Mouse (Mus musculus): ENCODE results near the gene Galnt14.

The Galnt14 gene

DNA sequence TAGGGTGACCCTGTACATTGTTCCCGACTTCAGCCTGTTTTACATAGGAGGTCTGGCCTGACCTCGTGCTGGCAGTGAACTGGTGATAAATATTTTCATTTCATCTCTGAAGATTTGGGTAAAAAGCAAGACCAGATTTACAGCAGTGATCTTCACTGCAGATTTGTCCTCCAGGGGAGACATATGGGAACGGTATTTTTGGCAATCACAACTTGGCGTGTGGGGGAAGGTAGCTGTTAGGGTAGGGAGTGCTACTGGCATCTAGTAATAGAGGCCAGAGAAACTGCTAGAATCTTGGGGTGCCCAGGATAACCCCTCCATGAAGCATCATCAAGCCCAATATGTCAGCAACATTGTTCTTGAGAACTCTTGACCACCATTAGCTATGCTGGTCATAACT is 138.3 kb downstream of the Galnt14 start:
- no peak for DNase-seq (ENCODE audit: low spot score)

DNA sequence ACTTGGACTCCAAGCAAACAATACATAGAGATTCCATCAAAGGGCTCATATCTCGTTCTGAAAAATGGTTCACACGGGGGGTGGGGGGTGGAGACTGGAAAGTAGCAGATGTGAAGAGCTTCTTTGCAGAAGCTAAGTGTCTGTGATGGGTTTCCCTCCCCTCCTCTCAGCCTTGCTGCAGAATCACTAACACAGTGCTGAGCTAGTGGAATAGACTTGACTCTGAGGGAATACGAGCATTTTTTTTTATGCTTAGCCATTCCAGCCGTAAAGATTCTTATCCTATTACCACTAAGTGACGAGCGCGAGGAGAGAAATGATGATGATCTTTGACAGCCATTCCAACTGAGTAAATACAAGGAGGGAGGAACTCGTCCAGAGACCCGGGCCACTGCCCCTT is 142.0 kb downstream of the Galnt14 start:
- DNase-seq (ENCODE audit: low spot score): no peak

DNA sequence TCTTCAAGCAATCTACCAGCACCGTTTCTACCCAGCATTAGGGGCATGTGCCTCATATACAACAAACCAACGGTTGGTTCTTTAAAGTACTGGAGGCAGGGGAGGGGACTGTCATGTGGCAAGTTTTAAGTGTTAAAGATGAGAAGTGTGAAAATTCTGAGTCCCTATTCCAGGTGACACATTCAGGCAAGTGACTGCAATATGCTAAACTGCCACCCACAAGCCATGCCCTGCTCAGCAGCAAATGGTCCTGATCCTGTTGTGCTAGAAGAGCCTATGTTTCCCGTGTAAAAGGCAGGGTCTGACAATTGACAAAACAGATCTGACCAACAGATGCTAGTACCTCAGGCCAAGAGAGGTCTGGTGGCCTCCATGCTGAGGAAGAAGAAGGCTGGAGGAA is 149.1 kb downstream of the Galnt14 start:
- DNase-seq (ENCODE audit: low spot score): no peak

DNA sequence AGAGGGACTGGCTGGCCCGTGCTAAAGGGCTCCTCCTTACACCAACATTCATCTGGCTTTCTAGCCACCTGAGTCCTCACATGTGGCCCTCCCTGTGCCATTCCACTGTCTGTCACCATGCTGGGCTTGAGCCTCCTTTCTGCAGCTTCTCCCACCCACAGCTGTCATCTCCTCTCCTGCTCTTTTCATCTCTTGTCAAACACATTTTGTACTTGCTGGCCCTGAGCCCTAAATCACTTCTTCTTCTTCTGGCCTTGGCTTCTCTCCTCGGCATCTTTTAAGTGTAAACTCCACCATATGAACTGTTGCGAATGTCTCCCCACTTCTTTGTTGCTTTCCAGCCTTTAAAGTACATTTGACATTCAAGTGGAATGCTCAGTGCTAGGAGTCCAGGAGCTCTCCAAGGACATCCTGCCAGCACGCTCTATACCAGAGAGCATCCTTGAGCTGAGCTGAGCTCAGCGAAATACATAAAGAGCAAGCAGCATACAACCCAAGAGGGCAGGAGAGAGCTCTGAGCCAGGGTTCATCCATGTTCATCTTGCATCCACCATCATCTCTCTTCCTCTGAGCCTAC is 150.0 kb downstream of the Galnt14 start:
- DNase-seq (ENCODE audit: low spot score): no peak

DNA sequence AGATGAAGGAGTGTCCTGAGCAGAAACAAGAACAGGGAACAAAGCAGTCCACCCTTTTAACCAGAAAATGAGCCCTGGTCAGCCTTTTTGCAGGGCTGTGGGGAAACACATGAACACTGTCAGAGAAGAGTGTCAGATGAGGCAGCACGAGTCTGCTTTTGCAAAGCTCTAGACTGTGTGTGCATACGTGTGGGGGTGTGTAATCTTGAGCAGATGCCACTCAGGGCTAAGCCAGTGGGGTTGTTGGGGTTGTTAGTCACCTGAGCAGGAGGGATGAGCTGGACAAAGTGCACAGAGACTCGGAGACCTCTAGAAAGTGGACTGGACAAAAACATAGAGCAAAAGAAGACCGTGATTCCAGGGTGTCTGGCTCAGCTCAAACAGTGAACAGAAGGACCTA is 150.8 kb downstream of the Galnt14 start:
- DNase-seq (ENCODE audit: low spot score): no peak

DNA sequence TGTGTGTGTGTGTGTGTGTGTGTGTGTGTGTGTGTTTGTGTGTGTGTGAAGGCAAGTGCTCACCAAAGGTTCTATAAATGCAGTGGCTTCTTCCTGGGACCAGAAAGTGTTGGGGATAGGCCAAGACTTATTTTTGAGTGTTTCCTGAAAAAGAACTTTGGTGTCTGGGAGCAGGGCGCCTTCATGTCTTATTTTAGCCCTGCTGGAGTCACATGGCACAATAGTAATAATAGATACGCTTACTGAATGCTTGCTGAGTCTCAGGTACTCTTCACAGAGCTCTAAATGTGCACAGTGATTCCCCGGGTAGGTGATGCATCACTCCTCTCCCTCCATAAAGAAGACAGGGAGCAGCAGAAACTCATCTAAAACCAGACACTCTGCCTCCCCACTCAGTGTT is 153.2 kb downstream of the Galnt14 start:
- DNase-seq (ENCODE audit: low spot score): no peak

DNA sequence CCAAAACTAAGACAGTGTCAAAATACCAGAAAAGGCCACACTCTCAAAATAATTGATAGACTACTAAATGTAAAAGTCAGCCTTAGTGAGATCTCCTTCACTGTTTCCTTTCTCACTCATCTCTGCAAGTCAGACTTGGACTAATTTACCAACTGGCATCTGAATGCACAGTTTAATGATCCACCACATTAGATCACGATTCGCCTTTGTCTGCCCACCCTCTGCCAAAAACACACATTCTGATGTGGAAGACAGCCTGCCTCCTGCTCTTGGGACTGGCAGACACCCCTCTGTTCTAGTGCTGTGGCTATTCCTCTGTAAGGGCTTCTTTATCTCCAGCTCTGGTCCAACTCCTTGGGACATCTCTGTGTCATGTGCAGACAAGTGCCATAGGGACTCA is 153.8 kb downstream of the Galnt14 start:
- DNase-seq (ENCODE audit: low spot score): no peak

DNA sequence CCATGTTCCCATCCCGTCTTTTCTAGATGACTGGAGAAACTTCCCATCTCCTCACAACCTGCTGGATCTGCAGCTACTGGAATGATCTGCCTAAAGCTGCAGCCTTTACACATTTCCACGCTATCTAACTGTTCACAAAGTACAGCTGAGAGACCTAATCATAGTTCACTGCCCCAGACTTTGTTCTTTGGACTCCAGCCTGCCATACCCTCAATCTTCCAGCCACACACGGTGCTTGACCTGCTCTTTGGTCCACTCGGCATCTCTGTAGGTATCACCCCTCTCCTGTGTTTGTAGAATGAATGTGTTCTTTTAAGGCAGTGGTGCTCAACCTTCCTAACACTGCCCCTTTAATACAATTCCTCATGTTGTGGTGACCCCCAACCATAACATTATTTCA is 155.6 kb downstream of the Galnt14 start:
- DNase-seq (ENCODE audit: low spot score): no peak

DNA sequence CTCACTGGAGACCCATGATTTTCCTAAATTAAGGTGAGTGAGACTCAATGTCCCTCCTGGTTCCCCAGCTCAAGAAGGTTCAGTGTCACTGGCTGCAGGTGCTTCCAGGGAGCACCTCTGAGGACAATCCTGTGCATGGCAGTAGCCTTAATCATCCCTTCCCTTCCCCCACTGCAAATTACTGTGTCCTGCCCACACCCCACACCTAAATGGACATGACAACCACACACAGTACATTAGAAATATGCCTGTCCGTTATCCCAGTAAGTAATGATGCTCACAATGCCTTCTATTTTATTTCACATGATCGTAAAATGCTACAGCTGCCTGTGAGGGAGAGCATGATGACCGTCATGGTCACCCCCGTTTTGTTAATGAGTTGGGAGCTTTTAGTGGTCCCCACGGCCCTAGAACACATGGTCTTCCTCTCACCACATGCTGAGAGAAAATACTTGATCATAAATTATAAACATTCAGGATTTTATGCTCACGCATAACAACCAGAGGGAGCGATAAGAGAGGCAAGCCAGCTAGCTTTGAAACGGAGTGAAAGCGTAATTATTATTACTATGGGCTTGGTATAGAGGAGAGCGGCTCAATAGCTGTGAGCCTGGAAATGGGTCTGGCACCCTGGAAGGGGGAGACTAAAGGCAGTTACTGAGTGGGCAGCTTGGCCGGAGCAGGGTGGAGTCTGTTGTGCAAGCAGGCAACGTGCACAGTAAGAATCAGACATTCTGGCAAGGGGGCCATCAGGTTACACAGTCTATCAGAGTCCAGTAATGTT is 161.3 kb downstream of the Galnt14 start:
- DNase-seq (ENCODE audit: low spot score): no peak

DNA sequence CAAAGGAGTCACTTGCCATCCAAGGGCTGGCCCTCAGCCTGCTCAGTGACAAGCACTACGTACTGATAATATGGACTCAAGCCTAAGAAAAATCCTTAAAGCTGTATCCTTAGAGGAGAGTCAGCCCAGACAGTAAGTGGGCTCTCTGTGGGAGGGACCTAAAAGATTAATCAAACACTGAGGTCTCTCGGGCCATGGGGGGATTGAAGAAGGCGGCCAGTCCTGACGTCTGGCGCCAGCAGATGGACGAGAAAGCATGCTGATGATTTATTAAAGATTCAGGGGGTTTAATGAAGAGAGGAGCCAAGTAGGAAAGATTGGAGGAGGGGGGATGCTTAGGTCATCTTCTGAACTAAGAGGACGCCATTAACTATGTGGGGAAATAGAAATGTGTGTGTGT is 162.1 kb downstream of the Galnt14 start:
- no peak for DNase-seq (ENCODE audit: low spot score)

DNA sequence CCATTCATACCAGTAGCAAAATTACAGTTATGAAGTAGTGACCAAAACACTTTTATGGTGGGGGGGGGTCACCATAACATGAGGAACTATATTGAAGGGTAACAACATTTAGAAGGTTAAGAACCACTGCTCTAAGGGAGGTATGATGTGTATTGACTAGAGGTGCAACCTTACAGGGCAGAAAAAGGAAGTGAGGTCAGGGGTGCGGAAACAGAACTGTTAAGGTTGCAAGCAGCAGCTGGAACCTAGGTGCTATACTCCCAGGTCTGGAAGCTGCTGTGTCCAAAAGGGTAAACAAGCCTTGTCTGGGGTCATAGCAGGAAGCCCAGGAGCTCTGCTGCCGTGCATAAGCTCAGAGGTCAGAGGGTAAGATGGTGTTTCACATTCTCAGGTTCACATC is 162.8 kb downstream of the Galnt14 start:
- DNase-seq (ENCODE audit: low spot score): no peak

DNA sequence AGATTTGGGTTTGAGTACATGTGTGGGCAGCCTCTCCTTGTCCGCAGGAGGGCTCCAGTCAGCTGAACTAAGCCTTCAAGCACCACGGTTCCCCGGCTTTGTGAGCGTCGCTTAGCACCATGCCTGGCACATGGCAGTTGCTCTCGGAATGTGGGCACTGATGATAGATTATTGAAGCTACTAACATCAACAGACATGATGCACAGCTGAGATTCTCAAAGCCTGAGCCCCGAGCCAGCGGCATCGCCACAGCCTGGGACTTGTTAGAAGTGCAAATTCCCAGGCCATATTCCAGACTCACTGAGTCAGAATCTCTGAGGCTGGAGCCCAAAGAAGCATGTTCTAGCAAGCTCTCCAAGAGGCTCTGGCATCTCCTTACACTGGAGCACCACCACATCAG is 168.3 kb downstream of the Galnt14 start:
- DNase-seq (ENCODE audit: low spot score): no peak

DNA sequence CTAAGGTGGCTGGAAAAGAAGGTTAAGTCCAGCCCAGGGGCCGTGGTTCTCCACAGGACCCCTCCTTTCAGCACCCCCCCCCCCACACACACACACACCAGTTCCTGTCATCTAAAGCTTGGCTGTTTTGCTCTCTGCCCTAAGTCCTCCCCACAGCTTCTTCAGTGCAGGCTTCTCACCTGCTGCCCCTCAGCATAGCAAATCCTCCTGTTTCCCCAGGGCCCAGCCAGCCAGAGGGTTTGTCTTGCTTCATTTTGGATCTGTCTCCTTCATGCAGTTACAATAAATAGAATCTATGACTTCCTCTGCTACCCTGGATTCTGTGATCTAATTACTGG is 169.1 kb downstream of the Galnt14 start:
- DNase-seq (ENCODE audit: low spot score): no peak

DNA sequence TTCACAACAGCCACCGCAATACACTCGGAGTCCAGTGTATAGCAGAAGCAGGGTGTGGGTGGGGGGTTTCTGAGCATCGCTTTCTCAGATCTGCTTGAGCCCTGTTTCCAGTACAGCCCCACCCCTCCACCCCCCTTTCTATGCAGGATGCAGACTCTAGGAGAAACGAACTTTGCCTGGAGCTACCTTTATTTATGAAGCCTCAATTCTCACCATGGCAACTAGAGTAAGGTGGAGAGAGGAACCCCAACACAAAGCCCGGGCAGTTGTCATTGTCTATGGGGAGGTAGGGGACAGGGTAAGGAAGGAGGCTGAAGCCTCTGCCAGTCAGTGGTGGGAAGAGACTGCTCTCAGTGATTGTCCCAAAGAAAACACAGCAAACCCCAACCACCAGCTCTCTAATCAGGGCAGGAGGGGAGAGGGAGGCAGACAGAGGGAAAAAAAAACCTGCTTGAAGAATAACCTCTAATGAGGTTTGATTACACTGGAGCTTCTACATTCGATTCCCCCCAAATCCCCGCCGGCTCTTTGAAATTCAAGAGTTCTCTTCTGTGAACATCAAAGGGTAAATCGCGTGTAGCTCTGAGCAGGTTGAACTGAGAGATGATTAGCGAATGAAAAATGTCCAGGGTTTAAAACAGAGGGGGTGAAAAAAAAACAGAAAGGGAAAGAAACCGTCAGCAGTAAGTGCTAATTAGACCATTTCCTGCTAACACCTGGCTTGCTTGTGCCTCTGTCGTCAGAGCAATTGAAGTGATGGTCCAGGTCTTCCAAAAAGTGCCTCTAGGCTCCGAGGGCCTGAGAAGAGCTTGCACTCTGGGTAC is 169.6 kb downstream of the Galnt14 start:
- no peak for DNase-seq (ENCODE audit: low spot score)

DNA sequence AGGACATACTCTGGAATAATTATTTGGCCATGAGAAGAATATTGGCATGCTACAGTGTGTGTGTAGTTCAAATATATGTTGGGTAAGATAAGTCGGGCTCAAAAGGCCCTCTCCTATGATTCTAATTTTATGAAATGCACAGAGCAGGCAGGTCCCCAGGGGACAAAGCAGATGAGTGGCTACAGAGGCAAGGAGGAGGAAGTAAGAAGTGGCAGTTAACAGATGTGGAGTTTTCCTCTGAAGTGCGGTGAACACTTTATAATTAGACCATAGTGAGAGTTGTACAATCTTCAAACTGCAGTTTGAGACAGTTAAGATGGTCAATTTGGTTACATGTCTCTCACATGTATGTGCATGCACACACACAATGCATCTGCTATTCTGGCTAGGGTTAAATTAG is 178.4 kb downstream of the Galnt14 start:
- no peak for DNase-seq (ENCODE audit: low spot score)

DNA sequence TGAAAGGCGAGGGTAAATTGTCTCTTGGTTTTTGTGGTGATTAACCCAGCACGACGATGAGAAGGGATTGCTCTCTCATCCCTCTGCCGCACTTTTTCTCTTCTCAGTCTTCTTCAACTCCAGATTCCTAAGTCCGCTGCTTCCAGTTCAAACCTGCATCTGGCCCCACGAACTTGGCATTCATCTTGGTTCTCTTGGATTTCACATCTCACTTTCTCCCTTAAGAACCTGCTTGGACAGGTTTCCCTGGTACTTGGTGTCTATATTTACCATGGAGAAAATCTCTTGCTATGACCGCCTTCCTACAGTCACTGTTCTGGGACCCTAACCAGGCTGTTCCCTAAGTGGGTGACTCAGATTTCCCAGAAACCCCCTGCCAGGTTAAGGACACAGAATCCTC is 188.1 kb downstream of the Galnt14 start:
- DNase-seq (ENCODE audit: low spot score): no peak

DNA sequence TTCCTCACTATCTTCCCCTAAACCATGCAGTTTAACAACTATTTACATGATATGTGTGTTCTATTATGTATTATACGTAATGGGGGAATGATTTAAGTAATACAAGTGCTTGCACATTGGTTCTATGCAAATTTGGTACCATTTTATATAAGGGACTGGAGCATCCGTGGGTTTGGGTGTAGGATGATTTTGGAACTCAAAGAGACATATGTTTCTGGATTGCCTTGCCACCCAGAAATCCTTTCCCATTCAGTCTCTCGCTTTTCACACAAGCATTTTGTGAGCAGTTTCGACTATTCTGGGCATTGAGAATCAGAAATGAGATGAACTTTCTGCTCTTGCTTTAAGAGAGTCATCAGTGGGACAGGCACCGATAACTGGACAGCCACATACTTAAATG is 190.9 kb downstream of the Galnt14 start:
- no peak for DNase-seq (ENCODE audit: low spot score)

DNA sequence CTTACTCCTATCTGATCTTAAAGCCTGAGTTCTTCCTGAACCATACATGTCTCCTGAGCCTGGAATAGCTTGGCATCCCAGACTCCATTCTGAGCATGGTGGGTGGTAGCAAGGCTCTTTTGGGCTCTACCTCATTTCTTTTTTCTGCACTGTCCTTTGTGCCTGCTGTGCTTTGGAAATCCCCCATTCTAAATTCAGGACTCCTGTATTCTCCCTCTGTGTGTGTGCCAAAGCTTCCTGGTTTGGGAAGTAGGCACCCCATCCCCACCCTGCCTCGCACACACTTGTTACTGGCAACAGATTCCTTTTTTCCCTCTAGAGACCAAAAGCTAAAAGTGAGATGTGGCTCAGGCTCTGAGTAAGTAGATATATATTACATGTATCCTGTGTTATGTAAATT is 191.9 kb downstream of the Galnt14 start:
- DNase-seq (ENCODE audit: low spot score): no peak

DNA sequence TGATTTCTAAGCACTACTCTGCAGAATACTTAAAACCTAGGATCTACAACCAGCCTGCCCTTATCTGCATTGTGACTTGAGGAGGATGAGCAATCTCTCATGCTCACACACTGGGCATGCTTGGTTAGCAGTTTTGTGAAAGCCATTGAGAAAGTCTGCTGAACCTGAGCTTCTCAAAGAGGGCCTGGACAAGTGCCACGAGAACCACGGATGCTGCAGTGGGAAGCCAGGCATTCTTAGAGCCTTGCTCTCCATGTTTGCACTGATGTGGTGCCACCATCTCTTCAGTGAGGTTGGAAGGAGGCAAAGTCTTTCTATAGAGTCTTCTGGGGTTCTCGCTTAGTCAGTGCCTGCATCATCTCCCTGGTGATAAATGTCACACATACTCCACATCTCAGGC is 194.7 kb downstream of the Galnt14 start:
- no peak for DNase-seq (ENCODE audit: low spot score)

DNA sequence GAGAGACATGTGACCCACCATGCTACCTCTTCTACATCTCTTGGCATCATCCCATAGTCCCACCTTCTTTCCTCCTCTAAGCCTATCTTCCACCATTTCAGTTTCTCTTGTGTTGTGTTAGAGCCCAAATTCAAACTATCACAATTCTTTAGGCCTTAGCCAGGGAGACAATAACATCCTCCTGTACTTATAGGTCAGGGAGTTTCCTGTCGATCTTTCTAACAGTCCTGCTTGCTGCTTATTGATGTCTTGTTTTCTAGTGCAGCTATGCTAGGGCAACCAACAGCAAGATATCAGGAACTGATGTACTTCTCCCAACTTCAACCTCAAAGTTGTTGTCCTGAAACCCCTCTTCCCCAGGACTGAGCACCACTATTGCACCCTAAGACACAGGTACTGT is 195.4 kb downstream of the Galnt14 start:
- DNase-seq (ENCODE audit: low spot score): no peak

DNA sequence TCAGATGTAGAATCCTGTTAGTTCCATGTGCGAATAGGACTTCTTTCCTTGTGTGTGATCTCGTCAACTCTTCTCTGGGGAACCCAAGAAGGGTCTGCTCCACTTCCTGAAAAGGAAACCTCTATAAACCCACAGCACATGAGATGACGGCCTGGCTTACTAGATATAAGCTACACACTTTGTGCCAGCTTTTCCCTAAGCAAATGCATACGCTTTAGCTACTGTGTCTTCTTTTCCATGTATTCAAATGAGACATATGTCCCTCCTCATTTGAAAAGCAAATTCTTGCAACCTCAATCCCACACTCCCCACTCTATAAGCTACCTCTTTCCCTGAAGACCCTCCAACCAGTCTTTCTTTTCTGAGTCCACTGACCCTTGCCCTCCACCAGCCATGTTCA is 196.0 kb downstream of the Galnt14 start:
- DNase-seq (ENCODE audit: low spot score): no peak

DNA sequence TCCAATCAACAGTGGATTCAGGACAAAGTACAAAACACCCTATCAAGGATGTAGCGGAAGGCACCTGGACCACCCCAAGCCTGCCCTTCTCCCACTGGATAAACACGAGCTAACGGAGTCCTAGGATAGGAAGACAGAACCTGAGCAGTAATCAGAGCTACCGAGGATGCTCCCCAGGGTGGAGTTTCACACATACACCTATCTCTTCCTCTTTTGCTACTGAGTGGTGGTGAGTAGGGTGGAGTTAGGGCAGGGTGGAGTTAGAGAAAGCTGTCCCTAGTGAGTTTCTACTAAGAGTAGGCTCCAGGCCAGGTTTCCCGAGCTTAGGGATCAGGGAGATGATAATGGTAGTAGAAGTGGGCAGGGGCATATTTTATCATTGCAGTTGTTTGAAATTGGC is 197.4 kb downstream of the Galnt14 start:
- no peak for DNase-seq (ENCODE audit: low spot score)

DNA sequence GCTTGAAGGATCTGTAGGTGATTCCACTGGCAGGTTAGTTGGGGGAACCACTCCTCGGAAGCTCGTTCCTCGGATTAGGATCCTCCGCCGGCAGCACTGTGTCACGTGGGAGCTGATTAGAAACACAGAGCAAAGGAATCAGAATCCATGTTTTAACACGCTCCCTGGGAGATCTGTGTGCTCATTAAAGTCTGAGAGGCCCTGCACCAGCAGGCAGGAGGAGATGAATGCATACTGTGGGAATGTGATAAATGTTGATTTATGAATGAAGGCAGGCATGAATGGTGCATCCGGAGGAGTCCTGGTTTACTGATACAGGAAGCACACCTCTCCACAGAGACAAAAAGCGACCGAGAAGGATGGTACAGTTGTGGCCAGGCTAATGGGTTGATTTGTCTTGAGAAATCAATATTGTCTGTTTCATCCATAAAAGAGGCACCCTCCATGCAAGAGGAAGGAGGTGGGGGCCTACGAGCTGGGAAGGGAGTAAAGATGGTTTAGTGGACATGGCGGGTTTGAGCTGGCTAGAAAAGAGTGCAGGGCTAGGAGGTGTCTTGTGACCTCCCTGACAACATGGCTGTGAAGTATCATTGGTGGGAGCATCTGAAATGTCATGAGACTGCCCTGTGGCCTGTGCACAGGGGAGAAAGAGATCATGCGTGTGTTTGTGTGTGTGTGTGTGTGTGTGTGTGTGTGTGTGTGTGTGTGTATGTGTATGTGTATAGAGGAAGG is 202.3 kb downstream of the Galnt14 start:
- DNase-seq (ENCODE audit: low spot score): no peak

Data from urinary bladder, postnatal 10 days (tissue).